Mouse (Mus musculus): ENCODE measurements around the gene Brd9.

- no peak for TF ChIP-seq POLR2A (IDR thresholded peaks at IDR 0.05; ENCODE audit: borderline replicate concordance, low read depth, low read length)
- TF ChIP-seq CTCF (IDR thresholded peaks at IDR 0.05; ENCODE audit: low read depth, low read length) = no peak
Measured at GRCm38 (mm10) chr13:73990761-73991160, 53.1 kb downstream of the Brd9 start.

Measured in bone marrow macrophage, adult 2 months (primary cell).